Mouse (Mus musculus) natural killer cell, adult 2 months (primary cell): ENCODE results near the gene Enpp3.

Experiments
- DNase-seq, 2 experiments: peaks; one replicate each; pipeline ENCODE4 v3.0.0; 2022; ENCODE audit warnings: low spot score in 2 of 2

The Enpp3 gene

DNA sequence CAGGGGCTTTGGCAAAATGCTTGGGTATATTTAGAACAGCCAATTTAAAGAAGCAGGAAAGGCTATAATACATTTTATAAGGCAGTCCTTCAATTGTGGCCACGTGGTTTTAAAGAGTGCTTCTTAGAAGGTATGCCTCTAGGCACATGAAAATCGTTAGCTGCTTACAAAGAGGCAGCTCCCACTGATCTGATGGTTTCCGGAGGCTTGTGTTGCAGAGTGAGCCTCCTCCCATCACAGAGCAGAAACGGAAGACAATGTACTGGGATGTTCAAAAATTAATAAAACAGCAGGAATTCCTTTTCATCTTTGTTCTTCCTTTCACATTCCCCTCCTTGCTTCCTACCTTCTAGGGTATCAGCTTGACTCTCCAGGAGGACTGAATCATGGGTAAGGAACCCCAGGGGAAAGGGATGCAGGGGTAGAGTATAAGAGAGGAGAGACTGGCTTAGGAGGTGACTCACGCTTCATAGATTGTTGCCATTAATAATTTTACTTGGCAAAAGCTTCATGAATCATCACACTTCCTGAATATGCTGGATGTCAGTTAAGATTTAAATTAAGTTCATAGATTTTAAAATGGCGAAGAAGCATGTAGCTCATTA, 77.4 kb downstream of the Enpp3 start:
- no peak for DNase-seq

- no peak for DNase-seq
These were observed 78.0 kb downstream of the Enpp3 start for GRCm38 (mm10) chr10:24764640-24765039.

DNA sequence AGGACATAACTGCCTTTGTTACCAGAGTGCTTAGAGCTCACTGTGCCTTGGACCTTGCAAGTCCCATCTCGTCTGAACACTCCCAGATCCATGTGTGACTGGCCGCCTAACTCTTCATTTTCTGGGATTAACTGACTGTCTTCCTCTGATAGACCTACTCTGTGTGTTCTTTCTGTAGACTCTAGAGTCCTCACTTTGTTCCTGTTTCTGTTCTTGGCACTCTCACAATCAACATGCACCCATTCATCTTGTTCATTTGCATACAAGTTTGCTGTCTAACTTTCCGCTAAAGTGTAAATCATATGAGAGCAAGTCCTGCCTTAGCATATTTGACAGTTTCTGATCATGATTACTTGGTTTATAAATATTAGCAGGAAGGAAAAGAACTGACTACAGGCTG, 79.4 kb downstream of the Enpp3 start:
- no peak for DNase-seq

DNA sequence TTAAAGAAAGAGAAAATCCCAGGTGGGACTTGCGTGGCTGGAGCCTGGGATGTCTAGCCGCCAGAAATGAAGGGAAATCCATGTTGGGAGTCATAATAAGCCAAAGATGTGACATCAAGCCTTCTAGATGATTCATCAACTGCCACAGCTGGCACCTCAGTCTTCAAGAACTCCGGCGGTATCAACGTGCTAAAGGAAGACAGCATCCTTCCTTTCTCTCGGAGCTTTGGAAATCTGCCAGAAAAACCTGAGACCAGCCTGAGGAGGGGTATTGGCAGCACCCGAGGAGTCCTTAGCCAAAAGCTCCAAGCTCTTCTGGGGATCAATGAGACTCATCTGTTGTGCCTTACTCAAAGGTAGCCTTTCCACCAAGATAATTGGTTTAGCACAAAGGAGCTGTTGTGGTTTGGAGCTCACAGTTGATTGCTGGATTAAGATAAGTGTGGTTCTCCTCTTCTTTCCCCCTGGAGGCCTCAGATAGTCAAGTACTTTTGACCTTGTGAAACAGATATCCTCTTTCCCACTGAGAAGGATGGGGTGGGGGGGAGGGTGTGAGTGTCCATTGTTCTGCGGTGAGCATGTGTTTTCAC, 84.2 kb downstream of the Enpp3 start:
- no peak for DNase-seq

DNA sequence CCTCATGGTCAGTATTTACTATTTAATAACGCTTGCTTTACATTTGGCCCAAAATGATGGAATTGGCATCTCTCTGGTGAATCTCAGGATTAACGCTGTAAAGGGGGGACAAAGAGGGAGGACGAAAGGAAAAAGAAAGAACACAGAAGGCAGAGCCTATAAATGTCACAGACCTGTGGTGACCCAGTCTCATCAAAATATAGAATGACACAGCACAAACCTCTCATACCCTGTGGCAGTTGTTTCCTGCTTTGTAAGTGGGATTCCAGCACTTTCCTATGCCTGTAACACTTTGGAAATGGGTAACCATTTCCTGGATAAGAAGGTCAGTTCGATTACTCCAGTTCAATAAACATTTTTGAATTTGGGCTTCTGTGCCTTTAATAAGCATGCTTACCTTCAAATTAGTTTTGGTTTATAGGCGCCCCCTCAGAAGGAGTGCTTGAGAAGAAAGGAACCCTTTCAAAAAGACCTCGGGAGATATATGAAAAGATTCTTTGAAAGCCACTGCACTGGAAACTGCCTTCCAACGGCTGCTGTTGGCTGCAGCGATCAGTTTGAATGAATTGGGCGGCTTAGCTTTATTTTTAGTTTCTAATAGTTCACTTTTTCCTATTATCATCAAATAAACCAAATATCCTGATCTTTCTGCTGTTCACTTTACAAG, 87.6 kb downstream of the Enpp3 start:
- DNase-seq = no peak

- DNase-seq = peak; percentile 60 to 70
These were observed 88.3 kb downstream of the Enpp3 start for GRCm38 (mm10) chr10:24754251-24754835.

DNA sequence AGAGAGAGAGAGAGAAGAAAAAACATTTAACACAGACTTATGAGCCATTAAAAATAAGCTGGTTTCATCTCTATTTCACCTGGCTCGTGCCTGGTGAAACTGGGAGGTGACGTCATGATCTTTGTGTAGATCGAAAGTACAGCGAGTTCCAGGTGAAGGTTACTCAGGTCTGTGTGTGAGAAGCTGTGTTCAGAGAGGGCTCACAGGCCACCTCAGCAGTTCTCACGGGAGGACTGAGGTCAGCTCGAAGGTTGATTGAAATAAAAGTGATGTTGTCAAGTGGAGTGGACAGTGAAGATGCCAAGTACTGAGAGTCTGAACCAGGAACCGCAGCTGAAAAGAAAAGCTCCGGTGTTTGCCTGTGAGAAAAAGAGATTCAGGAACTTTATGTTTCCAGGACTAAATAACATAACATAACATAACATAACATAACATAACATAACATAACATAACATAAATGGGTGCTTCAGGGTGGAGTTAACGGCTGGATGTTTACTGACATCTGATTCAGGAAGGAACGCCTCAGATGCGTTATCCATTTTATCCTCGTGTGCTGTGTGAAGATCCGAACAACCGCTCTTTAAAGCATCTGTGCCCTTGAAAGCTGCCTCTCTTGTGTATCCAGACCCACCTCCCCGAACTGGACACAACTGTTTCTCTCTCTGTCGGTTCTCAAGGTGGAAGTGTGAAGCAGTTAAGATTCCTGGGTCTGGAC, 88.9 kb downstream of the Enpp3 start:
- peak; percentile 2 to 8 for DNase-seq

GRCm38 (mm10) chr10:24742950-24743487, 99.6 kb downstream of the Enpp3 start:
- DNase-seq = no peak

GRCm38 (mm10) chr10:24741229-24742198, 101.1 kb downstream of the Enpp3 start:
- no peak for DNase-seq

DNA sequence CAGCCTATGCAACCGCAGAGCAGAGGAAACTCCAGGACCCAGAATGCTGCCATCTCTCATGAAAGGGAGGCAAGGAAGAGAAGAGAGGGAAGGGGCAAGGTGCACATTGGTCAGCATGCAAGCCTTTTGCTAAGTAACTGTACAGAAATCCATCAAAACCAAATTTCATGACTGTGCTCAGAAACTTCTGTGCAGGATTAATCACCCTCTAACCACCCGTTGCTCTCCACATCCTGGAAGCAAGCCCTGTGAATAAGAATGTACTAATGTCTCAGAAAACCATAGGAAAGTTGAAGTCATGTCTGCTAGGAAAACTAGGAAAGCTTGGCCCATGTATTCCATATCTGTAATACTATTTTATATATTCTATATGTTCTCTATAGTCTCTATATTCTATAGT, 103.5 kb downstream of the Enpp3 start:
- no peak for DNase-seq

- no peak for DNase-seq
These were observed 104.2 kb downstream of the Enpp3 start for GRCm38 (mm10) chr10:24738456-24738855.

DNA sequence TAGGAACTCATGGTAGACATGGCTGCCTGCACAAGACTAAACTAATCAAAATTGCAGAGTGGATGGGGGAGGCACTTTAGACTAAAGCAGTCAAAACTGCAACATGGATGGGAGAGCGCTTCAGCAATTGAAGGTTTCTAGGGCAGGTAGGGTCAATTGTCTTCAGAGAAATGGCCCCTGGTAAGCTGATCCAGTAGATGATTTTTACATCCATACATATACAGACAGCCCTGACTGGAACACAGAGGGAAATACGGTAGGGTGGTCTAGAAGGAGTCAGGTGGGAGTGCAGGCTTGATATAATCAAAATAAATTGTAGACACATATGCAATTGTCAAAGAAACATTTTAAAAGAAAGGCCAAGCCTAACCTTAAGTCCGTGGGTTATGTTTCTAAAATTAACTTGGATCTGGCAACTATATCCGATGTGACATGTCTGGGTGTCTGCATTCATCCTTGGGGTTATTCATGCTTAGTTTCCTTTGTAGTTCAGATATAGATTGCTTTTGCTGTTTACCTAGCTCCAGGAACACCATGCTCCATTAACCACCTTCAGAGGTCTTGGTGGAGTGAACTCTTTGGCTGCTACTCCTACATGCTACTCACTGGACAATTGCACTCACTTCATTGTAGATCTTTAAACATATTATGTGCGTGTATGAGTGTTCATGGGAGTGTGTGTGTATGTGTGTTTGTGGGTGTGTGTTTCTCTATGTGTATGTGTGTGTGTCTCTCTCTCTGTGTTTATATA, 107.4 kb downstream of the Enpp3 start:
- DNase-seq = no peak

DNA sequence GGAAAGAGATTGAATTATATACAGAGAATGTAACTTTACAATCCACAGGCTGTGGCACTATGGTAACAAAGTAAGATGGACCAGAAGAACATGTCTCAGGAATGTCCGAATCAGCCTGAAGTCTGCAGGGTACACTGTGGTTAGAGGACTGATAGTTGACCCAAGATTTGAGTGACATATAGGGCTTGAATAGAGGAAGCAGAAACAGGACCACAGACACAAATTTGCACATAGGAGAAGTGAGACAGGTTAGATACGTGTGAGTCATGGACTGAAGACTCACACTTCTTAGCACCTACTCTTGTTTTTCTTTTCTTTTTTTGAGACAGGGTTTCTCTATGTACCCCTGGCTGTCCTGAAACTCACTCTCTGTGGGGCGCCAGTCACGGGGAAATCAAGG, 115.1 kb downstream of the Enpp3 start:
- no peak for DNase-seq

GRCm38 (mm10) chr10:24725197-24725596, 117.4 kb downstream of the Enpp3 start:
- no peak for DNase-seq
